Mouse (Mus musculus): ENCODE data around the gene Naf1.

DNA sequence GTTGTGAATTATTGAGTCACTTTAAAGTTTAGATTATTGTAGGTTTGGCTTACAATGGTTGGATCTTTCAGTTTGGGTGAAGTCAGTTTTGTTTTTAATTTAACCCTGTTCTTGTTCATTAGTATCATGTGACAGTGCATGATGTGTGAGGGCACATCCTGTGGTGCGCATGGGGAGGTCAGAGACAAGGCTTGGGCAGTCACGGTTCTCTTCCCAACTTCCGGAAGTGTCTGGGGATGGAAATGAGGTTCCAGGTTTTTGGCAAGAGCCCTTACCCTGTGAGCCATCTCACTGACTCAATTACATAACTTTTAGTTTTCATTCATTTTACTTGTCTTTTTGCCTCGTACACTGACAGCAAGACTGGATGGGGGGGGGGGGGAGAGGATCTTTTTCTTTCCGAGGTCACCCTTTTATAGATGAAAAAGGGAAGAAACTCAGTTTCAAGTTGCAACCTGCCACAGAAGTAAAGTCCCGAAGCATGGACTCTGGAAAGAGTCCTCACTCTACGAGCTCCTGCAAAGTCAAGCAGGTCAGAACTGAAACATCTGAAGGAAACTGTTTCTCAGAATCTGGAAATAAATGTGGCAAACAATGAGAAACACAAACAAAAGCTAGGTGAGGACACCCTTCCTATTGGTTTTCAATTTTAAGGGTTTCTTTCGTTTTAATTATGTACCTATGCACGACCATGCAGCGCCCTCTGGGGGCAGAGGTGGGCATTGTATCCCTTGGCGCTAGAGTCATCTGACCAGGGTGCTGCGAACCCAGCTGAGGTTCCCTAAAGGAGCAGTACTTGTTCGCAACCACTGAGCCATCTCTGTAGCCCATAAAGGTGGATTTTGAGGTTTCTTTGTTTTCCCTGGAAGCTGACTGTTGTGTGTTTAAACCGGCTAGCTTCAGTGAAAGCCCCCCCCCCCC is 53.9 kb downstream of the Naf1 start:
- TF ChIP-seq POLR2A (IDR thresholded peaks at IDR 0.05; ENCODE audit: insufficient read depth, low read depth, low read length) (no peak), CTCF (IDR thresholded peaks at IDR 0.05; ENCODE audit: insufficient read depth, low read depth, low read length) (no peak)

Data from olfactory bulb, adult 2 months (tissue).